Mouse (Mus musculus) hindbrain, embryonic 16.5 days (tissue): Measurements from ENCODE around the gene Mtg1. TPM values are rescaled to one million over a fixed set of nuclear protein-coding genes. Genes with fewer than 3 reads are reported as not detected.

Experiments used
- ATAC-seq: fragments of 200-750 bp; cut with Nextera tagmentation; 2 replicates; pipeline ENCODE4 v1.8.0; 2017; ENCODE audit warnings: moderate TSS enrichment, moderate library complexity
- H3K27ac ChIP-seq: fragments of 300-500 bp; sonication (generic); 2 replicates; pipeline ENCODE4 v1.5.1; 2014; ENCODE audit warnings: low read depth, mild to moderate bottlenecking, control low read depth, low read length, moderate library complexity
- H3K27me3 ChIP-seq: fragments of 300-500 bp; sonication (generic); replicated peaks from 2 replicates; pipeline ENCODE4 v1.6.1; 2014; ENCODE audit warnings: low read length; ENCODE audit not compliant: control insufficient read depth, insufficient read depth
- H3K36me3 ChIP-seq: fragments of 300-500 bp; sonication (generic); 2 replicates; pipeline ENCODE4 v1.6.1; 2014; ENCODE audit warnings: mild to moderate bottlenecking, low read length, moderate library complexity, mixed read lengths; ENCODE audit not compliant: control insufficient read depth, insufficient read depth
- H3K4me1 ChIP-seq: fragments of 300-500 bp; sonication (generic); 2 replicates; pipeline ENCODE4 v1.6.1; 2014; ENCODE audit warnings: low read depth, low read length; ENCODE audit not compliant: control insufficient read depth, insufficient read depth
- H3K4me2 ChIP-seq: fragments of 300-500 bp; sonication (generic); 2 replicates; pipeline ENCODE4 v1.6.1; 2014; ENCODE audit warnings: mild to moderate bottlenecking, low read length, control low read depth, moderate library complexity
- H3K4me3 ChIP-seq: fragments of 300-500 bp; sonication (generic); 2 replicates; pipeline ENCODE4 v1.5.1; 2014; ENCODE audit warnings: mild to moderate bottlenecking, low read length, control low read depth, moderate library complexity
- H3K9ac ChIP-seq: fragments of 300-500 bp; sonication (generic); 2 replicates; pipeline ENCODE4 v1.6.1; 2014; ENCODE audit warnings: low read depth, mild to moderate bottlenecking, control low read depth, low read length, moderate library complexity
- H3K9me3 ChIP-seq: fragments of 300-500 bp; sonication (generic); 2 replicates; pipeline ENCODE4 v1.6.1; 2014; ENCODE audit warnings: mild to moderate bottlenecking, low read length, moderate library complexity; ENCODE audit not compliant: control insufficient read depth
- WGBS: fragments of 180-500 bp; shearing (Covaris S2); extraction: QIAGEN DNeasy Blood & Tissue Kit; methylation state at CpG from one replicate; pipeline ENCODE4 v1.1.7; 2014; 5-methylcytosine and 5-hydroxymethylcytosine counted together
- polyA plus RNA-seq: library from polyadenylated mRNA; unstranded; fragments of >200 nt; fragmentation: Nextera tagmentation; extraction: Ambion mirVana; gene quantifications from 2 replicates; pipeline ENCODE4 v1.2.1, GENCODE M21; 2015

The Mtg1 gene
- polyA plus RNA-seq, 1 experiment from 2014 or later = 31.1 TPM

DNA sequence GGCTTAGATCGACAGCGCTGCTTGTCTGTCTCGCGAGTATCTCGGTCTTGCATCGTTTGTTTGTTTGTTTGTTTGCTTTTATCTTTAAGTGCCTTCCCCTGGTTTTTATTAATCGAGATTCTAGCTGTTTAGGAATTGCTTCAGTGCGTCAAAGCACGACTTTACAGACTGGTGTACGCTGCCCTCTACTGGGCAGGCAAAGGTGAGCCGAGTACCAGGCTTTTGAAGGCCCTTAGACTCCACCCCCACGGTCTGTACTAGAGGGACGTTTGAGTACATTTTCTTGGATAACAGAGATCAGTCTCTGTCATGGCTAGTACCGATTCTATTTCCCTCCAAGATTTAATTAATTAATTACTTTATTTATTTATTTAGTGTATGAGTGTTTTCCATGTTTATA, 4.0 kb downstream of the Mtg1 start:
- no peak for ATAC-seq
- Histone ChIP-seq H3K4me1 (peaks cover 4% of the 10 kb centered on the region), H3K9ac (no peak overlapping the region), H3K9me3 (no peaks in the 10 kb centered on the region), H3K36me3 (no peaks in the 10 kb centered on the region), H3K27me3 (no peaks in the 10 kb centered on the region), H3K4me3 (no peak overlapping the region), H3K27ac (no peak overlapping the region), H3K4me2 (no peak overlapping the region)
- WGBS = 5% methylated on average over 14 of the region's 14 CpGs

DNA sequence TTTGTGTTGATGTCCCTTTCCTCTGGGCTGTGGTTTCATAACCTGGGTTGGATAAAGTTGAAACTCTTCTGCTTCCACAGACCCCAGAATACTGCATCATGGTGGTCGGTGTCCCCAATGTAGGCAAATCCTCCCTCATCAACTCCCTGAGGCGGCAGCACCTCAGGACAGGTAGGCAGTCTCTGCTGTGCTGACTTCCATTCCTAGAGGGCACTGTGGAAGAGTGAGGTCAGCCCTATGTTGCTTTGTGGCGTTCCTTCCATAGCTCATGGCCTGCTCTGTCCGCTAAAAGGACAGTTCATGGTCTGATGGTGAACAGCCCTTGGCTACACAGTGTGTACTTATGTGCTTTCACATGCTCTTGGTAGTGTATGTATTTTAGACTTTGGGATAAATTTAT, 7.2 kb downstream of the Mtg1 start:
- Histone ChIP-seq H3K4me1 (no peaks in the 10 kb centered on the region; the same call in 1 of the 2 replicates), H3K27ac (no peak overlapping the region), H3K9me3 (no peaks in the 10 kb centered on the region), H3K4me2 (no peak overlapping the region), H3K27me3 (no peaks in the 10 kb centered on the region), H3K36me3 (no peaks in the 10 kb centered on the region), H3K4me3 (no peak overlapping the region), H3K9ac (no peak overlapping the region)
- 84% methylated on average over 4 of the region's 4 CpGs for WGBS
- ATAC-seq = no peak

- H3K4me2 ChIP-seq = peak overlapping the region; percentile 70
- 3% methylated on average over 28 of the region's 28 CpGs for WGBS
- H3K9me3 ChIP-seq = no peaks in the 10 kb centered on the region
- no peaks in the 10 kb centered on the region for H3K27me3 ChIP-seq
- H3K4me1 ChIP-seq = peaks cover 14% of the 10 kb centered on the region
- peak overlapping the region; percentile 87; the same call in 1 of the 2 replicates for H3K27ac ChIP-seq
- peak overlapping the region; percentile 58 for H3K4me3 ChIP-seq
- no peaks in the 10 kb centered on the region for H3K36me3 ChIP-seq
- ATAC-seq = peak; percentile 32
- H3K9ac ChIP-seq = peak overlapping the region; percentile 81
Observed at GRCm38 (mm10) chr7:140153383-140153782, 16.0 kb downstream of the Mtg1 start.

DNA sequence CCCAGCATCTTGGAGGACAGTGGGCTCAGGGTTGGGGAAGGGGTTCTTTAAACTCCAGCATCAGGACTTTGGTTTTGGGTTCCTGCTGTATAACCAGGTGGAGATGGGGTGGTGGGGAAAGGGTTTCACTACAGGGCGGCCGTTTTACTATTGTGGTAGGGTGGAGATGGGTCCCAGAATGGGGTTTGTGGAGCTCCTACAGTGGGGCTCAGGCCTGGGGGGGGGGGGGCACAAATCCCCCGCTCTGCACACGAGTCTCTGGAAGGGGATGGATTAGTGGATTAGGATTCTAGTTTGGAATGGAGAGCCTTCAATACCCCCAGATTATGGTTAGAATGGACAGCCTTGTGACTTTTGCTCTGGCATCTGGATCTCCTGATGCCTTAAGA, 16.5 kb downstream of the Mtg1 start:
- Histone ChIP-seq H3K9me3 (no peaks in the 10 kb centered on the region), H3K4me1 (peaks cover 14% of the 10 kb centered on the region), H3K27ac (peak overlapping the region; percentile 87), H3K36me3 (no peaks in the 10 kb centered on the region), H3K9ac (peak overlapping the region; percentile 81), H3K4me3 (peak overlapping the region; percentile 58), H3K4me2 (peak overlapping the region; percentile 70), H3K27me3 (no peaks in the 10 kb centered on the region)
- peak; percentile 31 for ATAC-seq
- 22% methylated on average over 3 of the region's 4 CpGs for WGBS

DNA sequence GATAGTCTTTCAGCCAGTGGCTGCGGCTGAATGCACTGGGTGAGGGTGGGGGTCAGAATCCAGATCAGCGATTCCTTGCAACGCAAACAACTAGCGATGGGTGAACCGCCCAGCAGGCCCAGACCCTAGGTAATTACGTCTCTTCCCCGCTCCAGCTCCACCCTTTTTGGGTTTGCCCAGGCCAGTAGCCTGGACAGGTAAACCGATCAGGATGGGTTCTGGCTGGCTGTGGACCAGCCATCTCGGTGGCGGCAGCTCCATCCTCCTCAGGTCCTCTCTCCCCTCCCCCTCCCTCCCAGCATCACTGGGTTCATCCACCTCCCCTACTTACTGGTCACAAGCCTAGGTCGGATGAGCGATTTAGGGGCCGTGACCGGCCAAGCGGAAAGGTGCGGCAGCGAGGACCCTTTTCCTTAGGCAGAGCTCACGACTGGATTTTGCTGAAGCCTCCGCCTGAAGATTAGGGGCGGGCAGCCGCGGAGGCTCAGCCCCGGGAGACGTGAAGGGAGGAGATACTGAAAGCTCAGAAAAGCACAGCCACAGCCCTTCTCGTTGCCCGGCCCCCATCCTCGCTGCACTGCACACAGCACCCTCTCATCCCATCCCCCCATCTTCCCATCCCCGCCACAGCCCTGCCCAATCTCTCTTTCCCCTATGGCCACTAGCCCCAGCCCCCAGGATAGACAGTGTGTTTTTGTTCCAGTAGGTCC, 17.0 kb downstream of the Mtg1 start, which contains the start of gene Sprn:
TSS of gene Sprn (minus strand) at position 660 of the 710 bp plus-strand sequence.
- peak; percentile 89 for ATAC-seq
- Histone ChIP-seq H3K4me3 (peak within 1 kb of the TSS; percentile 58), H3K4me2 (peak within 1 kb of the TSS; percentile 70), H3K27ac (peak within 1 kb of the TSS; percentile 87), H3K27me3 (no peaks in the 10 kb centered on the region), H3K9ac (peak within 1 kb of the TSS; percentile 81), H3K4me1 (peaks cover 14% of the 10 kb centered on the region), H3K36me3 (no peaks in the 10 kb centered on the region), H3K9me3 (no peaks in the 10 kb centered on the region)
- WGBS = under 1% methylated on average over 27 of the region's 28 CpGs

- ATAC-seq = no peak
- no peaks in the 10 kb centered on the region for H3K9me3 ChIP-seq
- WGBS = 80% methylated on average over 3 of the region's 3 CpGs
- no peak overlapping the region for H3K4me3 ChIP-seq
- no peak overlapping the region for H3K27ac ChIP-seq
- no peaks in the 10 kb centered on the region for H3K27me3 ChIP-seq
- no peak overlapping the region for H3K9ac ChIP-seq
- no peaks in the 10 kb centered on the region for H3K4me1 ChIP-seq
- H3K4me2 ChIP-seq = no peak overlapping the region
- no peaks in the 10 kb centered on the region for H3K36me3 ChIP-seq
Observed at GRCm38 (mm10) chr7:140160363-140160762, 23.0 kb downstream of the Mtg1 start.

GRCm38 (mm10) chr7:140164664-140165063, 27.3 kb downstream of the Mtg1 start, which contains the start of gene Olfr522:
TSS of gene Olfr522 (minus strand) at chr7:140164764.
- Histone ChIP-seq H3K9ac (no peak within 1 kb of the TSS), H3K27ac (no peak within 1 kb of the TSS), H3K4me2 (no peak within 1 kb of the TSS), H3K9me3 (no peaks in the 10 kb centered on the region), H3K4me1 (no peaks in the 10 kb centered on the region), H3K27me3 (no peaks in the 10 kb centered on the region), H3K36me3 (no peaks in the 10 kb centered on the region), H3K4me3 (no peak within 1 kb of the TSS)
- ATAC-seq = no peak
- WGBS = 58% methylated on average over 7 of the region's 7 CpGs

- ATAC-seq = no peak
- no peak overlapping the region for H3K27ac ChIP-seq
- no peaks in the 10 kb centered on the region for H3K27me3 ChIP-seq
- WGBS = 75% methylated on average over 1 of the region's 1 CpGs
- no peak overlapping the region for H3K9ac ChIP-seq
- no peaks in the 10 kb centered on the region for H3K4me1 ChIP-seq
- H3K4me3 ChIP-seq = no peak overlapping the region
- no peak overlapping the region for H3K4me2 ChIP-seq
- H3K36me3 ChIP-seq = no peaks in the 10 kb centered on the region
- no peaks in the 10 kb centered on the region for H3K9me3 ChIP-seq
Observed at GRCm38 (mm10) chr7:140167950-140168349, 30.6 kb downstream of the Mtg1 start.

GRCm38 (mm10) chr7:140169386-140169785, 32.0 kb downstream of the Mtg1 start:
- Histone ChIP-seq H3K9ac (no peak overlapping the region), H3K36me3 (no peaks in the 10 kb centered on the region)

More at GRCm38 (mm10) chr7:140169386-140169785, 32.0 kb downstream of the Mtg1 start:
- Histone ChIP-seq H3K27me3 (no peaks in the 10 kb centered on the region), H3K4me3 (no peak overlapping the region), H3K4me2 (no peak overlapping the region), H3K4me1 (no peaks in the 10 kb centered on the region), H3K9me3 (no peaks in the 10 kb centered on the region), H3K27ac (no peak overlapping the region)
- ATAC-seq = no peak
- 80% methylated on average over 4 of the region's 4 CpGs for WGBS
